ENCODE assay signal across 11 mouse cellular contexts in the genomic region with DNA sequence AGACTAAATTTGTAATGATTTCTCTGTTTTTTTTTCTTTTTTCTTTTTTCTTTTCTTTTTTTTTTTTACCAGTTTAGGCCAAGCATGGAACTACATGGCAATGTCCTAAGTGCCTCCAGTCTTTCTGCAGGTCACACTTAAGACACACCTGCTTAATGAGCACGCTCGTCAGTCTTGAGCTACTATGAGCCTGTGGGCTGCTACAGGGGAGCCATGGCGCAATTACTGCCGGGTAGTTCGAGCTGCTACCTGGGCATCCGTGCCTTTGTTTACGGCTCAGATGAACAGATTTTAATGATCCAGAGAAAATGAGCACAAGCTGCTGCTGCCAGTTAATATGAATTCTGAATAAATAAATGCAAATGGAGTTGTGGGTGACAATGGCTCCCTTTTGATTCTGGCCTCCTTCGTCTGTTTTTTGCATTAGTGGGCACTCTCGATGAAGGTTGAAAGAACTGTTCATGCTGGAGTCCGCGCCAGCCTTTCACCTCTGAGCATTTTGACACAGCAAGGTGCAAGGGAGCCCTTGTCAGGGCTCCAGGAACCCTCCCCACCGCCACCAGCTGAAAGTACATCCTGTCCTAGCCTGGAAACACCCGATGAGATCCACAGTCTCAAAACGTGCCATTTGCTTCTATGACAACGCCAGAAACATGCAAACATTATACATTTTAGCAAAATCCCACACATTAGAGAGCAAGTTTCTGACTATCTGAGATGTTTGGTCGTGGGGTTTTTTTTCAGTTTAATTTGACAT.
A peak's percentile ranks its signal among the peaks of the same experiment; 100 is the strongest.
DNase-seq lines count a peak whose midpoint lies in the region; ATAC-seq lines count a peak whose summit lies in the region.
"Had no signal": no experiment of that assay in that cellular context is flagged by ENCODE, and none has a peak within 500 bp of the region (broad histone marks: within the 10 kb centered on the region; RNA-seq: fewer than 3 reads in every experiment).

No protein-coding gene starts in this region.

- no peak overlapping the region for H3K4me2 ChIP-seq in midbrain, embryonic 13.5 days (replicated peaks)
- H3K4me2 ChIP-seq in midbrain, embryonic 11.5 days = no peak overlapping the region
- peak overlapping the region; percentile 28; the same call in 1 of the 2 replicates for H3K4me2 ChIP-seq in forebrain, embryonic 16.5 days (ENCODE audit: low read length)
- H3K4me2 ChIP-seq in intestine, embryonic 15.5 days (replicated peaks) = no peak overlapping the region

- 39% methylated on average over 16 of the region's 16 CpGs for WGBS in midbrain, embryonic 13.5 days
- 74% methylated on average over 16 of the region's 16 CpGs for WGBS in midbrain, embryonic 11.5 days
- 15% methylated on average over 16 of the region's 16 CpGs for WGBS in forebrain, embryonic 16.5 days
- 84% methylated on average over 16 of the region's 16 CpGs for WGBS in intestine, embryonic 15.5 days

- no peaks in the 10 kb centered on the region for H3K36me3 ChIP-seq in midbrain, embryonic 13.5 days
- no peaks in the 10 kb centered on the region for H3K36me3 ChIP-seq in midbrain, embryonic 11.5 days (ENCODE audit: control insufficient read depth, insufficient read depth, low read length)
- no peaks in the 10 kb centered on the region for H3K36me3 ChIP-seq in forebrain, embryonic 16.5 days (ENCODE audit: control insufficient read depth, insufficient read depth)
- no peaks in the 10 kb centered on the region for H3K36me3 ChIP-seq in intestine, embryonic 15.5 days

- no peaks in the 10 kb centered on the region for H3K27me3 ChIP-seq in midbrain, embryonic 13.5 days
- no peaks in the 10 kb centered on the region for H3K27me3 ChIP-seq in midbrain, embryonic 11.5 days (ENCODE audit: control insufficient read depth, insufficient read depth, low read length)
- H3K27me3 ChIP-seq in forebrain, embryonic 16.5 days (replicated peaks; ENCODE audit: control insufficient read depth, insufficient read depth, low read length) = no peaks in the 10 kb centered on the region
- no peaks in the 10 kb centered on the region for H3K27me3 ChIP-seq in intestine, embryonic 15.5 days (replicated peaks)

- H3K9me3 ChIP-seq in midbrain, embryonic 13.5 days = no peaks in the 10 kb centered on the region
- no peaks in the 10 kb centered on the region for H3K9me3 ChIP-seq in midbrain, embryonic 11.5 days (ENCODE audit: control insufficient read depth, low read length)
- H3K9me3 ChIP-seq in forebrain, embryonic 16.5 days (ENCODE audit: control insufficient read depth, low read length) = no peaks in the 10 kb centered on the region
- no peaks in the 10 kb centered on the region for H3K9me3 ChIP-seq in intestine, embryonic 15.5 days

- peak; percentile 25; the same call in 1 of the 2 replicates for ATAC-seq in midbrain, embryonic 13.5 days
- no peak for ATAC-seq in midbrain, embryonic 11.5 days (ENCODE audit: low FRiP score)
- ATAC-seq in forebrain, embryonic 16.5 days = peak; percentile 67
- no peak for ATAC-seq in intestine, embryonic 15.5 days

- no peak overlapping the region for H3K4me3 ChIP-seq in midbrain, embryonic 13.5 days (replicated peaks)
- H3K4me3 ChIP-seq in midbrain, embryonic 11.5 days (ENCODE audit: low read depth, low read length) = no peak overlapping the region
- no peak overlapping the region for H3K4me3 ChIP-seq in forebrain, embryonic 16.5 days (replicated peaks; ENCODE audit: low read length)
- no peak overlapping the region for H3K4me3 ChIP-seq in intestine, embryonic 15.5 days (replicated peaks)

- peak overlapping the region; percentile 74 for H3K27ac ChIP-seq in midbrain, embryonic 13.5 days
- no peak overlapping the region for H3K27ac ChIP-seq in midbrain, embryonic 11.5 days (ENCODE audit: low read depth, low read length)
- H3K27ac ChIP-seq in forebrain, embryonic 16.5 days (ENCODE audit: low read length) = peak overlapping the region; percentile 77
- H3K27ac ChIP-seq in intestine, embryonic 15.5 days = no peak overlapping the region

- H3K4me1 ChIP-seq in midbrain, embryonic 13.5 days (replicated peaks) = peaks cover 35% of the 10 kb centered on the region
- H3K4me1 ChIP-seq in midbrain, embryonic 11.5 days (ENCODE audit: control insufficient read depth, insufficient read depth, low read length) = no peaks in the 10 kb centered on the region
- H3K4me1 ChIP-seq in forebrain, embryonic 16.5 days (replicated peaks; ENCODE audit: control insufficient read depth, insufficient read depth, low read length) = peaks cover 15% of the 10 kb centered on the region
- no peaks in the 10 kb centered on the region; the same call in 1 of the 2 replicates for H3K4me1 ChIP-seq in intestine, embryonic 15.5 days (replicated peaks)

- H3K9ac ChIP-seq in midbrain, embryonic 13.5 days (replicated peaks) = no peak overlapping the region
- no peak overlapping the region for H3K9ac ChIP-seq in midbrain, embryonic 11.5 days (ENCODE audit: low read length)
- H3K9ac ChIP-seq in forebrain, embryonic 16.5 days (replicated peaks; ENCODE audit: low read depth, low read length) = no peak overlapping the region
- H3K9ac ChIP-seq in intestine, embryonic 15.5 days = no peak overlapping the region

- DNase-seq in gastrocnemius, adult 8-10 months (ENCODE audit: low spot score in 2 of 2) = peak; percentile 45 to 51
- no peak for DNase-seq in gastrocnemius, postnatal 10 days
- DNase-seq in midbrain, embryonic 11.5 days (ENCODE audit: low spot score, missing footprints) = no peak
- DNase-seq in lung, postnatal 25 days (ENCODE audit: low spot score) = no peak
- no peak for DNase-seq in natural killer cell, adult 2 months (ENCODE audit: low spot score in 2 of 2)
- DNase-seq: kidney, adult 8-10 months; liver; lung, postnatal 14 days had no signal

Comparison
In these comparisons a context has a peak if more than half of its experiments do, and no peak if none do; other contexts are left out.
1. DNase-seq: peak in gastrocnemius, adult 8-10 months (2 of 2); none in gastrocnemius, postnatal 10 days (single experiment), midbrain, embryonic 11.5 days (single experiment), lung, postnatal 25 days (single experiment) and natural killer cell, adult 2 months (0 of 2).
2. ATAC-seq: peak in midbrain, embryonic 13.5 days (single experiment) and forebrain, embryonic 16.5 days (single experiment); none in midbrain, embryonic 11.5 days (single experiment) and intestine, embryonic 15.5 days (single experiment).
3. H3K27ac ChIP-seq: peak in midbrain, embryonic 13.5 days (single experiment) and forebrain, embryonic 16.5 days (single experiment); none in midbrain, embryonic 11.5 days (single experiment) and intestine, embryonic 15.5 days (single experiment).